Mouse (Mus musculus) midbrain, embryonic 14.5 days (tissue): ENCODE data around the gene Tmie. TPM values are rescaled to one million over a fixed set of nuclear protein-coding genes. Genes with fewer than 3 reads are reported as not detected.

Experiments used
- microRNA-seq: library from miRNA; unstranded; fragments of <30 nt; microRNA quantifications from one replicate; pipeline ENCODE4, GENCODE M21; 2016
- polyA plus RNA-seq: library from polyadenylated mRNA; unstranded; fragments of >200 nt; fragmentation: Nextera tagmentation; extraction: Ambion mirVana; gene quantifications from 2 replicates; pipeline ENCODE4 v1.2.1, GENCODE M21; 2014

Gene Tmie
- polyA plus RNA-seq, 1 experiment from 2014 or later = 0.75 TPM

Small RNA genes within 50 kb of the gene (microRNA-seq; reads per million reads assigned to microRNA genes)
- not detected for gene Gm24269

Other genes with a start within 250 kb of the Tmie start
- gene Nbeal2, start 226.0 kb downstream of the Tmie start, polyA plus RNA-seq = 3.6 and 5.3 TPM in 2 replicates
- 106 and 122 TPM in 2 replicates for gene Ccdc12, start 223.6 kb downstream of the Tmie start, polyA plus RNA-seq
- 0.25 TPM in 1 of 2 replicates, not detected in the other for gene Myl3, start 138.3 kb downstream of the Tmie start, polyA plus RNA-seq
- gene Pth1r, start 133.0 kb downstream of the Tmie start, polyA plus RNA-seq = 5.8 and 9.3 TPM in 2 replicates
- not detected in 2 replicates for gene Prss42, start 81.9 kb downstream of the Tmie start, polyA plus RNA-seq
- gene Prss44, start 66.1 kb downstream of the Tmie start, polyA plus RNA-seq = not detected in 2 replicates
- not detected in 2 replicates for gene Prss43, start 53.4 kb downstream of the Tmie start, polyA plus RNA-seq
- not detected in 2 replicates for gene Prss45, start 45.5 kb downstream of the Tmie start, polyA plus RNA-seq
- gene Prss46, start 35.6 kb downstream of the Tmie start, polyA plus RNA-seq = not detected in 2 replicates
- 0.24 and 0.34 TPM in 2 replicates for gene Prss50, start 22.1 kb downstream of the Tmie start, polyA plus RNA-seq
- 0.50 and 0.72 TPM in 2 replicates for gene Als2cl, start 243 bp downstream of the Tmie start, polyA plus RNA-seq
- gene Fam240a, start 36.7 kb upstream of the Tmie start, polyA plus RNA-seq = not detected in 2 replicates
- not detected in 2 replicates for gene Tdgf1, start 66.0 kb upstream of the Tmie start, polyA plus RNA-seq
- gene Lrrc2, start 71.4 kb upstream of the Tmie start, polyA plus RNA-seq = 0.38 and 0.51 TPM in 2 replicates
- not detected in 2 replicates for gene Rtp3, start 110.5 kb upstream of the Tmie start, polyA plus RNA-seq
- gene Ltf, start 139.2 kb upstream of the Tmie start, polyA plus RNA-seq = 0.24 and 0.51 TPM in 2 replicates
- gene Ccrl2, start 177.4 kb upstream of the Tmie start, polyA plus RNA-seq = 1.2 and 1.9 TPM in 2 replicates
- gene Lrrfip2, start 237.5 kb upstream of the Tmie start, polyA plus RNA-seq = 45.1 and 50.7 TPM in 2 replicates